Mouse (Mus musculus) forebrain, embryonic 13.5 days (tissue): ENCODE data around the gene Sox9. TPM values are rescaled to one million over a fixed set of nuclear protein-coding genes. Genes with fewer than 3 reads are reported as not detected.

ENCODE experiments used
- ATAC-seq: fragments of 200-750 bp; cut with Nextera tagmentation; 2 replicates; pipeline ENCODE4 v1.8.0; 2017
- H3K27ac ChIP-seq: fragments of 300-500 bp; sonication (generic); 2 replicates; pipeline ENCODE4 v1.5.1; 2015; ENCODE audit warnings: inconsistent platforms, mild to moderate bottlenecking, moderate library complexity
- H3K27me3 ChIP-seq: fragments of 300-500 bp; sonication (generic); 2 replicates; pipeline ENCODE4 v1.6.1; 2015; ENCODE audit warnings: mild to moderate bottlenecking, inconsistent platforms
- H3K36me3 ChIP-seq: fragments of 300-500 bp; sonication (generic); 2 replicates; pipeline ENCODE4 v1.6.1; 2015; ENCODE audit warnings: mild to moderate bottlenecking, inconsistent platforms; ENCODE audit not compliant: poor library complexity, severe bottlenecking
- H3K4me1 ChIP-seq: fragments of 300-500 bp; sonication (generic); 2 replicates; pipeline ENCODE4 v1.6.1; 2015; ENCODE audit warnings: inconsistent platforms
- H3K4me2 ChIP-seq: fragments of 300-500 bp; sonication (generic); 2 replicates; pipeline ENCODE4 v1.6.1; 2015; ENCODE audit warnings: inconsistent platforms, mild to moderate bottlenecking, moderate library complexity
- H3K4me3 ChIP-seq: fragments of 300-500 bp; sonication (generic); 2 replicates; pipeline ENCODE4 v1.5.1; 2015; ENCODE audit warnings: mild to moderate bottlenecking, inconsistent platforms
- H3K9ac ChIP-seq: fragments of 300-500 bp; sonication (generic); 2 replicates; pipeline ENCODE4 v1.6.1; 2015; ENCODE audit warnings: mild to moderate bottlenecking, inconsistent platforms
- H3K9me3 ChIP-seq: fragments of 300-500 bp; sonication (generic); replicated peaks from 2 replicates; pipeline ENCODE4 v1.6.1; 2016; ENCODE audit warnings: inconsistent platforms
- WGBS: fragments of 180-500 bp; shearing (Covaris S2); methylation state at CpG from one replicate; pipeline ENCODE4 v1.1.7; 2015; 5-methylcytosine and 5-hydroxymethylcytosine counted together
- polyA plus RNA-seq: library from polyadenylated mRNA; unstranded; fragments of >200 nt; fragmentation: Nextera tagmentation; extraction: Ambion mirVana; gene quantifications from 2 replicates; pipeline ENCODE4 v1.2.1, GENCODE M21; 2015

Gene Sox9
- polyA plus RNA-seq, 1 experiment from 2014 or later = 97.8 TPM

DNA sequence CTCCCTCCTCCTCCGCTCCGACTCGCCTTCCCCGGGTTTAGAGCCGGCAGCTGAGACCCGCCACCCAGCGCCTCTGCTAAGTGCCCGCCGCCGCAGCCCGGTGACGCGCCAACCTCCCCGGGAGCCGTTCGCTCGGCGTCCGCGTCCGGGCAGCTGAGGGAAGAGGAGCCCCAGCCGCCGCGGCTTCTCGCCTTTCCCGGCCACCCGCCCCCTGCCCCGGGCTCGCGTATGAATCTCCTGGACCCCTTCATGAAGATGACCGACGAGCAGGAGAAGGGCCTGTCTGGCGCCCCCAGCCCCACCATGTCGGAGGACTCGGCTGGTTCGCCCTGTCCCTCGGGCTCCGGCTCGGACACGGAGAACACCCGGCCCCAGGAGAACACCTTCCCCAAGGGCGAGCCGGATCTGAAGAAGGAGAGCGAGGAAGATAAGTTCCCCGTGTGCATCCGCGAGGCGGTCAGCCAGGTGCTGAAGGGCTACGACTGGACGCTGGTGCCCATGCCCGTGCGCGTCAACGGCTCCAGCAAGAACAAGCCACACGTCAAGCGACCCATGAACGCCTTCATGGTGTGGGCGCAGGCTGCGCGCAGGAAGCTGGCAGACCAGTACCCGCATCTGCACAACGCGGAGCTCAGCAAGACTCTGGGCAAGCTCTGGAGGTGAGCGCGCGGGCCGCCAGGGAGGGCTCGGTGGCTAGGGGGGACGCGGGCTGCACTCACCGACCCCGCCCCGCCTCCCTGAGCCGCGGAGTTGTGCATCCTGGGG, 515 bp downstream of the Sox9 start:
- ATAC-seq = peak; percentile 28
- peaks cover 5% of the 10 kb centered on the region; the same call in 1 of the 2 replicates for H3K27me3 ChIP-seq
- peak overlapping the region; percentile 91 for H3K27ac ChIP-seq
- H3K9ac ChIP-seq = peak overlapping the region; percentile 94
- H3K9me3 ChIP-seq = no peaks in the 10 kb centered on the region
- H3K4me1 ChIP-seq = peaks cover 62% of the 10 kb centered on the region
- H3K4me2 ChIP-seq = peak overlapping the region; percentile 96
- peaks cover 17% of the 10 kb centered on the region for H3K36me3 ChIP-seq
- peak overlapping the region; percentile 89 for H3K4me3 ChIP-seq
- WGBS = under 1% methylated on average over 75 of the region's 75 CpGs

DNA sequence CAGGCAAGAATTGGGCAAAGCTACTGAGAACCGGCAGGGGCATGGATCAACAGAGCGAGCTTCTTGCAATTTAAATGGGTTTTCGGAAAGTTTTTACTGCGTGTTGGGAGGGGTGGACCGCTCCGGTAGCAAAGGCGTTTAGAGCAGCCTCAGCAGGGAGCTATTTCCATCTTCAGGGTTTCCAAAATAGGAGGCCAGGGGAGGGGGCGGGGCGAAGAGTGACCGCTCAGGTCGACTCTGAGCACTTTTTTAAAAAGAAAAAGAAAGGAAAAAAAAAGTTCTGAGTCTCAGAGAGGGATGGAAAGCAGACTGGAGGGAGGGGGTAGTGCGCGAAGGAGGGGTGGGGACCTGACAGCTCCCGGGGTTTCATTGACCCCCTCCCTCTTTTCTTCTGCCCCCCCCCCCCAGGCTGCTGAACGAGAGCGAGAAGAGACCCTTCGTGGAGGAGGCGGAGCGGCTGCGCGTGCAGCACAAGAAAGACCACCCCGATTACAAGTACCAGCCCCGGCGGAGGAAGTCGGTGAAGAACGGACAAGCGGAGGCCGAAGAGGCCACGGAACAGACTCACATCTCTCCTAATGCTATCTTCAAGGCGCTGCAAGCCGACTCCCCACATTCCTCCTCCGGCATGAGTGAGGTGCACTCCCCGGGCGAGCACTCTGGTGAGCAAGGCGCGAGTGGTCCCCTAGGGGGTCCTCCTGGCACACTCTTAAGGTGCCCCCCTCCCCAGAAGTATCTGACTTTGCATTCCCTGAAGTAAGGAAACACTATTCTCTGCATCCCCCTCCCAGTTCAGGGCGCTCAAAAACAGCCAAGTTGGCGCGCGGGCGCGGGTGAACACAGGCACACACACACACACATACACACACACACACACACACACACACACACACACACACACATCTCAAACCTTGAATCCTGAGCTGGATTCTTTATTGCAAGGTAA, 1.6 kb downstream of the Sox9 start:
- Histone ChIP-seq H3K27ac (peak overlapping the region; percentile 91), H3K27me3 (peaks cover 5% of the 10 kb centered on the region; the same call in 1 of the 2 replicates), H3K36me3 (peaks cover 17% of the 10 kb centered on the region), H3K9me3 (no peaks in the 10 kb centered on the region), H3K4me3 (peak overlapping the region; percentile 89), H3K9ac (peak overlapping the region; percentile 94), H3K4me1 (peaks cover 64% of the 10 kb centered on the region), H3K4me2 (peak overlapping the region; percentile 96)
- ATAC-seq = no peak
- WGBS = under 1% methylated on average over 41 of the region's 42 CpGs

- peak overlapping the region; percentile 96 for H3K4me2 ChIP-seq
- peaks cover 17% of the 10 kb centered on the region for H3K36me3 ChIP-seq
- WGBS = 3% methylated on average over 30 of the region's 30 CpGs
- H3K27ac ChIP-seq = peak overlapping the region; percentile 91
- peak overlapping the region; percentile 94 for H3K9ac ChIP-seq
- H3K4me3 ChIP-seq = peak overlapping the region; percentile 89
- H3K4me1 ChIP-seq = peaks cover 58% of the 10 kb centered on the region
- ATAC-seq = no peak
- H3K27me3 ChIP-seq = 0 out of 2 replicates have a peak, but pooled peaks cover 2% of the 10 kb centered on the region
- no peaks in the 10 kb centered on the region for H3K9me3 ChIP-seq
Observed at GRCm38 (mm10) chr11:112784347-112784902, 2.4 kb downstream of the Sox9 start.

DNA sequence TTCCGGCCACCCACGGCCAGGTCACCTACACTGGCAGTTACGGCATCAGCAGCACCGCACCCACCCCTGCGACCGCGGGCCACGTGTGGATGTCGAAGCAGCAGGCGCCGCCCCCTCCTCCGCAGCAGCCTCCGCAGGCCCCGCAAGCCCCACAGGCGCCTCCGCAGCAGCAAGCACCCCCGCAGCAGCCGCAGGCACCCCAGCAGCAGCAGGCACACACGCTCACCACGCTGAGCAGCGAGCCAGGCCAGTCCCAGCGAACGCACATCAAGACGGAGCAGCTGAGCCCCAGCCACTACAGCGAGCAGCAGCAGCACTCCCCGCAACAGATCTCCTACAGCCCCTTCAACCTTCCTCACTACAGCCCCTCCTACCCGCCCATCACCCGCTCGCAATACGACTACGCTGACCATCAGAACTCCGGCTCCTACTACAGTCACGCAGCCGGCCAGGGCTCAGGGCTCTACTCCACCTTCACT, 2.9 kb downstream of the Sox9 start:
- H3K36me3 ChIP-seq = peaks cover 17% of the 10 kb centered on the region
- 0 out of 2 replicates have a peak, but pooled peaks cover 2% of the 10 kb centered on the region for H3K27me3 ChIP-seq
- peak; percentile 22 for ATAC-seq
- 2% methylated on average over 33 of the region's 34 CpGs for WGBS
- no peaks in the 10 kb centered on the region for H3K9me3 ChIP-seq
- peak overlapping the region; percentile 91 for H3K27ac ChIP-seq
- peak overlapping the region; percentile 94 for H3K9ac ChIP-seq
- peaks cover 54% of the 10 kb centered on the region for H3K4me1 ChIP-seq
- H3K4me3 ChIP-seq = peak overlapping the region; percentile 89
- peak overlapping the region; percentile 96 for H3K4me2 ChIP-seq

DNA sequence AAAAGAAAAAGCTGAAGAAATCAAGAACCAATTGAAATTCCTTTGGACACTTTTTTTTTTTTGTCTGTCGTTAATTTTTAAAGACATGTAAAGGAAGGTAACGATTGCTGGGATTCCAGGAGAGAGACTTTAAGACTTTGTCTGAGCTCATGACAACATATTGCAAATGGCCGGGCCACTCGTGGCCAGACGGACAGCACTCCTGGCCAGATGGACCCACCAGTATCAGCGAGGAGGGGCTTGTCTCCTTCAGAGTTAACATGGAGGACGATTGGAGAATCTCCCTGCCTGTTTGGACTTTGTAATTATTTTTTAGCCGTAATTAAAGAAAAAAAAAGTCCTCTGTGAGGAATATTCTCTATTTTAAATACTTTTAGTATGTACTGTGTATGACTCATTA, 3.6 kb downstream of the Sox9 start:
- H3K9ac ChIP-seq = peak overlapping the region; percentile 94
- 0 out of 2 replicates have a peak, but pooled peaks cover 2% of the 10 kb centered on the region for H3K27me3 ChIP-seq
- no peaks in the 10 kb centered on the region for H3K9me3 ChIP-seq
- peaks cover 17% of the 10 kb centered on the region for H3K36me3 ChIP-seq
- WGBS = 11% methylated on average over 8 of the region's 8 CpGs
- no peak for ATAC-seq
- peak overlapping the region; percentile 96 for H3K4me2 ChIP-seq
- H3K4me1 ChIP-seq = peaks cover 49% of the 10 kb centered on the region
- H3K27ac ChIP-seq = no peak overlapping the region
- peak overlapping the region; percentile 89 for H3K4me3 ChIP-seq

DNA sequence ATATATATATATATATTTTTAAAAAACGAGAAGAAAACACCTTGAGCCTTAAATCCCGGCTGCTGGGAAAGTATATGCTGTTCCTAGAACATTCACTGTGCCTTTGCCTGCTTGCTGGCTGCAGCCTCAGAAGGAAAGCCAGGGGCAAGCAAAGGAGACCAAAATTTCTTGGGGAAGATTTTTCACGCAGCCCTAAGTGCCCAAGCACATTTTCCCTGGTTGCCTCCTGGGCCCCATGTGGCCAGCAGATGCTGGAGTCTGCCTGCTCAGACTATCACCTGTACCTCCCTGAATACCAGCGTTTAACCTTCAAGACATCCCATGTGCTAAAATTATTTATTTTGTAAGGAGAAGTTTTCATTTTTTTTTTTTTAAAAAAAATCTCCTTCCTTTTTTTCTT, 4.4 kb downstream of the Sox9 start:
- H3K4me3 ChIP-seq = peak overlapping the region; percentile 89
- H3K4me1 ChIP-seq = peaks cover 41% of the 10 kb centered on the region
- H3K4me2 ChIP-seq = peak overlapping the region; percentile 65
- H3K9me3 ChIP-seq = no peaks in the 10 kb centered on the region
- no peak overlapping the region for H3K27ac ChIP-seq
- no peaks in the 10 kb centered on the region for H3K27me3 ChIP-seq
- whole genome bisulfite sequencing = 48% methylated on average over 4 of the region's 4 CpGs
- H3K9ac ChIP-seq = peak overlapping the region; percentile 66
- peaks cover 17% of the 10 kb centered on the region for H3K36me3 ChIP-seq
- ATAC-seq = no peak

- 10% methylated on average over 13 of the region's 13 CpGs for WGBS
- Histone ChIP-seq H3K27ac (peak overlapping the region; percentile 57), H3K4me3 (no peak overlapping the region), H3K4me1 (peaks cover 41% of the 10 kb centered on the region), H3K9me3 (peaks cover 5% of the 10 kb centered on the region; the same call in 1 of the 2 replicates), H3K27me3 (no peaks in the 10 kb centered on the region), H3K36me3 (peaks cover 17% of the 10 kb centered on the region), H3K9ac (no peak overlapping the region; the same call in 1 of the 2 replicates), H3K4me2 (peak overlapping the region; percentile 32)
- ATAC-seq = no peak
Observed at GRCm38 (mm10) chr11:112788296-112788695, 6.3 kb downstream of the Sox9 start.

DNA sequence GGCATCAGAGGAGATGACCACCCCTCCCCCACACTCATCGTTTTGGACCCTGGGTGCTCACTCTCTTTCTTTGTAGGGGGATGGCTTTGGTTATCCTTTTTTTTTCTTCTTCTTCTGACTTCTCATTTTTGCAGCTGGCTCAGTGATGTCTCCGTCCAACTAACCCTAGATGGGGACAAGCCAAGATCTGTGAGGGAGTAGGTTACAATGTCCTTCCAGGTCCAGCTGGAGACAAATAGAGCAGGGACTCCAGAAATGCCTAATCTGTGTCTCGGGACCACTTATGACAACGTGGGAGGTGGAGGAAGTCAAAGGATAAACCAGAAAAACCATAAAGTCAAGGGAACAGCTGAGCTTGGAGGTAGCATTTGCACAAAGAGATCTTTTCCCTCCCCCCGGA, 14.4 kb downstream of the Sox9 start:
- no peaks in the 10 kb centered on the region for H3K27me3 ChIP-seq
- H3K27ac ChIP-seq = no peak overlapping the region
- WGBS = 87% methylated on average over 5 of the region's 5 CpGs

GRCm38 (mm10) chr11:112798831-112799382, 16.9 kb downstream of the Sox9 start:
- H3K4me1 ChIP-seq = peaks cover 42% of the 10 kb centered on the region
- H3K4me2 ChIP-seq = no peak overlapping the region
- no peaks in the 10 kb centered on the region for H3K36me3 ChIP-seq
- 62% methylated on average over 13 of the region's 13 CpGs for WGBS
- no peak overlapping the region for H3K27ac ChIP-seq
- no peaks in the 10 kb centered on the region for H3K9me3 ChIP-seq
- no peak for ATAC-seq
- no peak overlapping the region for H3K4me3 ChIP-seq
- H3K9ac ChIP-seq = no peak overlapping the region
- no peaks in the 10 kb centered on the region for H3K27me3 ChIP-seq

More for the DNA sequence above, 14.4 kb downstream of the Sox9 start:
- ATAC-seq = no peak
- Histone ChIP-seq H3K36me3 (no peaks in the 10 kb centered on the region), H3K9me3 (peaks cover 5% of the 10 kb centered on the region; the same call in 1 of the 2 replicates), H3K4me3 (no peak overlapping the region), H3K4me2 (no peak overlapping the region), H3K9ac (no peak overlapping the region), H3K4me1 (peaks cover 20% of the 10 kb centered on the region)

- H3K9ac ChIP-seq = no peak overlapping the region
- no peak overlapping the region for H3K4me3 ChIP-seq
- 12% methylated on average over 4 of the region's 4 CpGs for WGBS
- peak; percentile 48; the same call in 1 of the 2 replicates for ATAC-seq
- H3K9me3 ChIP-seq = no peaks in the 10 kb centered on the region
- no peaks in the 10 kb centered on the region for H3K27me3 ChIP-seq
- H3K27ac ChIP-seq = peak overlapping the region; percentile 55; the same call in 1 of the 2 replicates
- no peak overlapping the region for H3K4me2 ChIP-seq
- H3K36me3 ChIP-seq = no peaks in the 10 kb centered on the region
- peaks cover 49% of the 10 kb centered on the region for H3K4me1 ChIP-seq
Observed at GRCm38 (mm10) chr11:112801189-112801818, 19.3 kb downstream of the Sox9 start.
